Mouse (Mus musculus) testis, adult 10 weeks (tissue): ENCODE results near the gene Gm45337. TPM values are rescaled to one million over a fixed set of nuclear protein-coding genes. Genes with fewer than 3 reads are reported as not detected.

ENCODE experiments used
- polyA plus RNA-seq: library from polyadenylated mRNA; stranded (reverse); fragments of 350-450 nt; fragmentation: Illumina TruSeq; extraction: RNeasy Lipid Tissue Mini Kit (QIAGEN cat#74804); gene quantifications from one replicate; pipeline ENCODE4 v1.2.3, GENCODE M21; 2014; ENCODE audit warnings: low read depth, low replicate concordance

Gene Gm45337
- polyA plus RNA-seq = not detected

GRCm38 (mm10) chr7:142144507-142144906, at the start of gene Gm45337:
Gene Gm45337 (minus strand): TSS chr7:142144607.

GRCm38 (mm10) chr7:142190289-142190688, 45.9 kb upstream of the Gm45337 start, which contains the start of gene Gm10153:
Gene Gm10153 (minus strand): TSS chr7:142190389.

GRCm38 (mm10) chr7:142175905-142176304, 31.5 kb upstream of the Gm45337 start, which contains the start of gene Krtap5-2:
Gene Krtap5-2 (minus strand): TSS chr7:142176005.

GRCm38 (mm10) chr7:142165639-142166038, 21.2 kb upstream of the Gm45337 start, which contains the start of gene Gm4553:
Gene Gm4553 (minus strand): TSS chr7:142165739.

GRCm38 (mm10) chr7:142157013-142157412, 12.6 kb upstream of the Gm45337 start, which contains the start of gene Gm29735:
Gene Gm29735 (minus strand): TSS chr7:142157113.

GRCm38 (mm10) chr7:142135934-142136333, 8.5 kb downstream of the Gm45337 start, which contains the start of gene Gm39115:
Gene Gm39115 (minus strand): TSS chr7:142136034.

GRCm38 (mm10) chr7:142120629-142121028, 23.8 kb downstream of the Gm45337 start, which contains the start of gene Gm45618:
Gene Gm45618 (minus strand): TSS chr7:142120729.

GRCm38 (mm10) chr7:142095183-142095931, 49.0 kb downstream of the Gm45337 start, which contains the start of gene Dusp8:
Gene Dusp8 (minus strand): TSS chr7:142095843.

Other genes with a start within 250 kb of the Gm45337 start
- 109 TPM for gene Tollip, start 226.1 kb downstream of the Gm45337 start, polyA plus RNA-seq
- gene Brsk2, start 194.9 kb downstream of the Gm45337 start, polyA plus RNA-seq = 2.9 TPM
- gene Mob2, start 83.5 kb downstream of the Gm45337 start, polyA plus RNA-seq = 5.6 TPM
- 0.04 TPM for gene Dusp8, start 48.8 kb downstream of the Gm45337 start, polyA plus RNA-seq
- not detected for gene Gm45618, start 23.9 kb downstream of the Gm45337 start, polyA plus RNA-seq
- not detected for gene Gm39115, start 8.6 kb downstream of the Gm45337 start, polyA plus RNA-seq
- not detected for gene Gm29735, start 12.5 kb upstream of the Gm45337 start, polyA plus RNA-seq
- not detected for gene Gm4553, start 21.1 kb upstream of the Gm45337 start, polyA plus RNA-seq
- not detected for gene Krtap5-2, start 31.4 kb upstream of the Gm45337 start, polyA plus RNA-seq
- not detected for gene Gm10153, start 45.8 kb upstream of the Gm45337 start, polyA plus RNA-seq
- gene Krtap5-3, start 56.8 kb upstream of the Gm45337 start, polyA plus RNA-seq = not detected
- gene Gm7579, start 67.3 kb upstream of the Gm45337 start, polyA plus RNA-seq = not detected
- not detected for gene Krtap5-5, start 85.4 kb upstream of the Gm45337 start, polyA plus RNA-seq
- not detected for gene Gm40460, start 96.5 kb upstream of the Gm45337 start, polyA plus RNA-seq
- not detected for gene Gm2431, start 113.7 kb upstream of the Gm45337 start, polyA plus RNA-seq
- not detected for gene Gm4559, start 129.8 kb upstream of the Gm45337 start, polyA plus RNA-seq
- not detected for gene Krtap5-1, start 152.5 kb upstream of the Gm45337 start, polyA plus RNA-seq
- gene Krtap5-4, start 158.9 kb upstream of the Gm45337 start, polyA plus RNA-seq = not detected
- gene Ifitm10, start 229.1 kb upstream of the Gm45337 start, polyA plus RNA-seq = not detected
- gene Gm49369, start 238.1 kb upstream of the Gm45337 start, polyA plus RNA-seq = not detected
- 11.5 TPM for gene Ctsd, start 243.4 kb upstream of the Gm45337 start, polyA plus RNA-seq